Mouse (Mus musculus) CH12.LX (cell line): ENCODE results near the gene Itgb1bp1. TPM values are rescaled to one million over a fixed set of nuclear protein-coding genes. Genes with fewer than 3 reads are reported as not detected.

ENCODE experiments used
- DNase-seq: peaks from one replicate; pipeline ENCODE4 v3.0.0-alpha.2; 2013; ENCODE audit errors: extremely low read depth
- H3K27ac ChIP-seq: 2 replicates; pipeline ENCODE4 v1.5.1; 2012; ENCODE audit warnings: low read depth, mild to moderate bottlenecking, control low read depth, moderate library complexity; ENCODE audit not compliant: insufficient read depth
- H3K27me3 ChIP-seq: replicated peaks from 2 replicates; pipeline ENCODE3; 2012; ENCODE audit warnings: inconsistent platforms
- H3K36me3 ChIP-seq, 2 experiments: replicated peaks in 1 of 2; 2 replicates each; pipeline versions ENCODE3 to v1.6.1; 2012; ENCODE audit warnings: inconsistent platforms in 1 of 2, low read length in 1 of 2, mild to moderate bottlenecking in 1 of 2, mixed read lengths in 1 of 2, moderate library complexity in 1 of 2; ENCODE audit not compliant: control insufficient read depth in 1 of 2, insufficient read depth in 1 of 2
- H3K4me1 ChIP-seq, 2 experiments: 2 replicates each; pipeline ENCODE4 v1.6.1; 2012; ENCODE audit warnings: inconsistent platforms in 1 of 2, moderate library complexity in 1 of 2; ENCODE audit not compliant: insufficient read depth in 2 of 2, control insufficient read depth in 1 of 2
- H3K4me2 ChIP-seq: 2 replicates; pipeline ENCODE4 v1.6.1; 2012; ENCODE audit warnings: low read depth, mild to moderate bottlenecking, control low read depth; ENCODE audit not compliant: poor library complexity, insufficient read depth, severe bottlenecking
- H3K4me3 ChIP-seq, 3 experiments: fragments of 150-350 bp in 1 of 3; sonication (generic) in 1 of 3; replicated peaks in 1 of 3; 2 replicates each; pipeline versions ENCODE3 to v1.5.1; 2011 to 2012; ENCODE audit warnings: low read depth in 2 of 3, low read length in 2 of 3, mild to moderate bottlenecking in 2 of 3, moderate library complexity in 2 of 3, control low read depth in 1 of 3, improper control_type of control experiment in 1 of 3, inconsistent platforms in 1 of 3, mixed read lengths in 1 of 3; ENCODE audit not compliant: poor library complexity in 1 of 3
- H3K79me2 ChIP-seq: replicated peaks from 2 replicates; pipeline ENCODE4 v1.6.1; 2012; ENCODE audit warnings: mild to moderate bottlenecking, moderate library complexity; ENCODE audit not compliant: control insufficient read depth, poor library complexity, insufficient read depth, severe bottlenecking; ENCODE audit errors: extremely low read depth
- H3K9ac ChIP-seq: 2 replicates; pipeline ENCODE4 v1.6.1; 2012; ENCODE audit warnings: low read depth, mild to moderate bottlenecking, control low read depth, moderate library complexity; ENCODE audit not compliant: insufficient read depth
- H3K9me3 ChIP-seq: replicated peaks from 2 replicates; pipeline ENCODE3; 2012; ENCODE audit warnings: low read length, inconsistent platforms, mixed read lengths
- BHLHE40 ChIP-seq: IDR thresholded peaks from 2 replicates; pipeline ENCODE4 v1.6.1; 2011; ENCODE audit warnings: mild to moderate bottlenecking, low read depth, low read length, improper control_type of control experiment
- CHD1 ChIP-seq: IDR thresholded peaks from 2 replicates; pipeline ENCODE4 v1.6.1; 2012; ENCODE audit warnings: low read depth, low read length, improper control_type of control experiment, inconsistent platforms
- E2F4 ChIP-seq: IDR thresholded peaks from 2 replicates; pipeline ENCODE4 v1.6.1; 2011; ENCODE audit warnings: low read depth, low read length, improper control_type of control experiment; ENCODE audit not compliant: insufficient replicate concordance
- ETS1 ChIP-seq: conservative IDR thresholded peaks from 2 replicates; pipeline ENCODE4 v1.6.1; 2012; ENCODE audit warnings: low read depth, mild to moderate bottlenecking, inconsistent platforms, low read length, improper control_type of control experiment, moderate library complexity
- HCFC1 ChIP-seq: IDR thresholded peaks from 2 replicates; pipeline ENCODE4 v1.6.1; 2012; ENCODE audit warnings: low read depth, mild to moderate bottlenecking, inconsistent platforms, low read length, improper control_type of control experiment
- IRF4 ChIP-seq: IDR thresholded peaks from 2 replicates; pipeline ENCODE4 v1.6.1; 2014; ENCODE audit warnings: low read depth, mild to moderate bottlenecking, inconsistent platforms, low read length, improper control_type of control experiment
- MAFK ChIP-seq: IDR thresholded peaks from 2 replicates; pipeline ENCODE4 v1.6.1; 2011; ENCODE audit warnings: low read length, improper control_type of control experiment; ENCODE audit not compliant: insufficient replicate concordance
- MXI1 ChIP-seq: IDR thresholded peaks from 2 replicates; pipeline ENCODE4 v1.6.1; 2011; ENCODE audit warnings: mild to moderate bottlenecking, low read depth, low read length, improper control_type of control experiment
- MYC ChIP-seq: IDR thresholded peaks from 2 replicates; pipeline ENCODE4 v1.6.1; 2011; ENCODE audit warnings: low read depth, mild to moderate bottlenecking, improper control_type of control experiment, low read length
- NELFE ChIP-seq: IDR thresholded peaks from 2 replicates; pipeline ENCODE4 v1.6.1; 2011; ENCODE audit warnings: low read depth, low read length, improper control_type of control experiment
- NRF1 ChIP-seq: IDR thresholded peaks from 2 replicates; pipeline ENCODE4 v1.6.1; 2014; ENCODE audit warnings: low read depth, mild to moderate bottlenecking, inconsistent platforms, low read length, improper control_type of control experiment, moderate library complexity
- POLR2A ChIP-seq: IDR thresholded peaks from 2 replicates; pipeline ENCODE4 v1.6.1; 2011; ENCODE audit warnings: low read depth, mild to moderate bottlenecking, improper control_type of control experiment, low read length
- RAD21 ChIP-seq: IDR thresholded peaks from 2 replicates; pipeline ENCODE4 v1.6.1; 2011; ENCODE audit warnings: low read depth, mild to moderate bottlenecking, low read length, improper control_type of control experiment, moderate library complexity
- RCOR1 ChIP-seq: conservative IDR thresholded peaks from 2 replicates; pipeline ENCODE4 v1.6.1; 2012; ENCODE audit warnings: low read depth, mild to moderate bottlenecking, inconsistent platforms, low read length, improper control_type of control experiment
- SIN3A ChIP-seq: IDR thresholded peaks from 2 replicates; pipeline ENCODE4 v1.6.1; 2012; ENCODE audit warnings: low read length, improper control_type of control experiment, inconsistent platforms
- TBP ChIP-seq: conservative IDR thresholded peaks from 2 replicates; pipeline ENCODE4 v1.6.1; 2011; ENCODE audit warnings: low read depth, low read length, improper control_type of control experiment
- UBTF ChIP-seq: IDR thresholded peaks from 2 replicates; pipeline ENCODE4 v1.6.1; 2012; ENCODE audit warnings: low read depth, mild to moderate bottlenecking, inconsistent platforms, low read length, improper control_type of control experiment, moderate library complexity
- ZC3H11A ChIP-seq: IDR thresholded peaks from 2 replicates; pipeline ENCODE4 v1.6.1; 2012; ENCODE audit warnings: low read depth, mild to moderate bottlenecking, inconsistent platforms, low read length, improper control_type of control experiment
- ZKSCAN1 ChIP-seq: IDR thresholded peaks from 2 replicates; pipeline ENCODE4 v1.6.1; 2012; ENCODE audit warnings: low read depth, inconsistent platforms, low read length, improper control_type of control experiment, borderline replicate concordance
- ZMIZ1 ChIP-seq: IDR thresholded peaks from 2 replicates; pipeline ENCODE4 v1.6.1; 2012; ENCODE audit warnings: low read depth, mild to moderate bottlenecking, inconsistent platforms, low read length, improper control_type of control experiment
- dilution Hi-C: fragments of 300-500 bp; cut with MboI; formaldehyde crosslinking; loops from 2 replicates; pipeline ENCODE4 v1.14.3; 2020; ENCODE audit warnings: low sequenced_read_pairs; ENCODE audit not compliant: extremely low pct_unique_long_range_greater_than_20kb, extremely low pct_ligation_motif_present
- in situ Hi-C: fragments of 300-500 bp; cut with MboI; formaldehyde crosslinking; loops from 3 replicates; pipeline ENCODE4 v1.14.3; 2019; ENCODE audit warnings: low sequenced_read_pairs, low pct_ligation_motif_present, low pct_unique_long_range_greater_than_20kb, mixed read lengths
- polyA plus RNA-seq: library from polyadenylated mRNA; unstranded; fragments of >175 nt; gene quantifications from 2 replicates; pipeline ENCODE4 v1.2.1, GENCODE M21; 2012; ENCODE audit warnings: low read depth; ENCODE audit not compliant: insufficient read length
- total RNA-seq, 2 experiments: library from RNA; depleted of rRNA; stranded (reverse); fragments of 300-350 nt in 1 of 2; fragments of >200 nt in 1 of 2; gene quantifications; 2 replicates each; pipeline ENCODE4 v1.2.3; 2012 to 2014

Gene Itgb1bp1
- total and polyA plus RNA-seq, 3 experiments = 37.7 to 77.5 (median 57.9) TPM

DNA sequence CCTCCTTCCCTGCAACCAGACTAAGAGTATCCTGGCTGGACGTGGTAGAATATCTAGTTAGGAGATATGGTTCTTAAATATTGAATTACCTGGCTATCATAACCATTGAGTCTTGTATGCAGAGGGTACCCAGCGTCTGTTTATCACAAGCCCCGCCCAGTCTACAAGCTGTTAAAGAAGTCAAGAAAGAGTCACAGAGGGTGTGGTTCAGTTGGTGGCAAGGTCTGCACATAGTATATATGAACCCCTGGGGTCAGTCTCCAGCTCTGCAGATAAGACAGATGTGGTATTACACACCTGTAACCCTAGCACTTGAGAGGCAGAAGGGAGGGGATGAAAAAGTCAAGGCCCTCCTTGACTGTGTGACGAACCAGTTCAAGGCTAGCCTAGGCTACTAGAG lies 80.3 kb downstream of the Itgb1bp1 start:
- dilution Hi-C loops (no loop called here), in situ Hi-C loops (no loop called here)
- Histone ChIP-seq H3K9ac (no peak overlapping the region), H3K27ac (no peak overlapping the region), H3K36me3 (no peaks in the 10 kb centered on the region), H3K79me2 (no peaks in the 10 kb centered on the region), H3K9me3 (no peaks in the 10 kb centered on the region), H3K4me1 (peaks cover 0 to 28% of the 10 kb centered on the region in 2 experiments; a peak in 3 of 4 replicates), H3K4me2 (no peak overlapping the region), H3K27me3 (no peaks in the 10 kb centered on the region), H3K4me3 (no peak overlapping the region)
- DNase-seq = no peak
- TF ChIP-seq POLR2A (no peak), TBP (no peak), NRF1 (no peak), UBTF (no peak), BHLHE40 (no peak), E2F4 (no peak), MYC (no peak), RAD21 (no peak), HCFC1 (no peak), MAFK (no peak), NELFE (no peak), IRF4 (no peak), MXI1 (no peak), CHD1 (no peak), RCOR1 (no peak)

DNA sequence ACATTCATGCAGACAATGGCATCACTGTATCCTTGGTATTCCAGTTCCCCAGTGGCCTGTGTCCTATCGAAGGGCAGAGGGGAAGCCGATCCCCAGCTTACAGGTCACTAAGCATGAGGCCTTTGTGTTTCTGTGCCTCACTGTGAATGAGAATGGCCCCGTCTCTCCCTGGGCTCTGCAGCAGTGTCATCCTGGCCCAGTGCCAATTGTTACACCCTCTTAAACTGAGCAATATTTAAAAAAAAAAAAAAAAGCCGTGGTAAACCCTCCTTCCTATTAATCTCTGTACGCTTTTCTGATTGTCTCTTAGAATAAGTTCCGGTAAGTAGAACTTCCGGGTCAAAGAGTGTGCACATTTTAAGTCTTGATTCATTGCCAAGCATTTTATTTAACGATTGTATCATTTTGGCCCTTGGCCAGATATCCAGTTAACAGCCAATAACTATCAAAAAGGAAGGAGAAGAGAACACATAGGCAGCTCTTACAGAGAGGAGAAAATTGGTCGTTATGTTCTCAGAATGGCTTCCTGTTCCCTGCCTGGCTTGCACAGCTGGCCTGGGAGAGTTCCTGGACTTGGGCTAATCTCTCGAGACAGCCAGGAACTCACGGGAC lies 81.3 kb downstream of the Itgb1bp1 start:
- Histone ChIP-seq H3K27me3 (no peaks in the 10 kb centered on the region), H3K9me3 (no peaks in the 10 kb centered on the region), H3K79me2 (no peaks in the 10 kb centered on the region), H3K27ac (no peak overlapping the region), H3K4me2 (no peak overlapping the region), H3K4me3 (no peak overlapping the region), H3K9ac (no peak overlapping the region), H3K4me1 (peaks cover 0 to 25% of the 10 kb centered on the region in 2 experiments; a peak in 3 of 4 replicates), H3K36me3 (no peaks in the 10 kb centered on the region)
- dilution Hi-C loops = no loop called here
- TF ChIP-seq ZMIZ1 (no peak), ETS1 (no peak), POLR2A (no peak), ZKSCAN1 (no peak), ZC3H11A (no peak), MXI1 (no peak), SIN3A (no peak)
- in situ Hi-C loops = no loop called here
- no peak for DNase-seq
